Mouse (Mus musculus): ENCODE results near the gene Tuft1. TPM values are rescaled to one million over a fixed set of nuclear protein-coding genes. Genes with fewer than 3 reads are reported as not detected.

Tuft1 gene
- polyA plus RNA-seq, 1 experiment from 2014 or later: 10.9 TPM

- Histone ChIP-seq H3K27ac (replicated peaks) (no peak overlapping the region), H3K27me3 (no peaks in the 10 kb centered on the region), H3K4me1 (replicated peaks) (no peaks in the 10 kb centered on the region), H3K9ac (no peak overlapping the region), H3K4me3 (replicated peaks) (no peak overlapping the region), H3K36me3 (replicated peaks) (peaks cover 22% of the 10 kb centered on the region), H3K9me3 (replicated peaks) (no peaks in the 10 kb centered on the region), H3K4me2 (no peak overlapping the region)
- no peak for ATAC-seq (ENCODE audit: insufficient read depth)
- WGBS (ENCODE audit: insufficient replicate concordance): 70% methylated on average over 3 of the region's 3 CpGs
These were observed 95.5 kb downstream of the Tuft1 start for GRCm38 (mm10) chr3:94563163-94563562.

Other genes starting within 250 kb of the Tuft1 start
- 8.7 and 9.9 TPM in 2 replicates for gene Tdrkh, start 245.6 kb downstream of the Tuft1 start, polyA plus RNA-seq (2015; fragmentation: Nextera tagmentation; extraction: Ambion mirVana)
- 33.0 and 35.5 TPM in 2 replicates for gene Mrpl9, start 215.6 kb downstream of the Tuft1 start, polyA plus RNA-seq (2015; fragmentation: Nextera tagmentation; extraction: Ambion mirVana)
- gene Oaz3, start 215.0 kb downstream of the Tuft1 start, polyA plus RNA-seq (2015; fragmentation: Nextera tagmentation; extraction: Ambion mirVana): 0.17 and 0.44 TPM in 2 replicates
- gene Celf3, start 180.6 kb downstream of the Tuft1 start, polyA plus RNA-seq (2015; fragmentation: Nextera tagmentation; extraction: Ambion mirVana): 0.24 and 0.54 TPM in 2 replicates
- gene Riiad1, start 178.5 kb downstream of the Tuft1 start, polyA plus RNA-seq (2015; fragmentation: Nextera tagmentation; extraction: Ambion mirVana): 0.35 TPM in 1 of 2 replicates, not detected in the other
- gene Snx27, start 76.2 kb downstream of the Tuft1 start, polyA plus RNA-seq (2015; fragmentation: Nextera tagmentation; extraction: Ambion mirVana): 12.0 and 12.1 TPM in 2 replicates
- not detected in 2 replicates for gene Gm10972, start 15.8 kb downstream of the Tuft1 start, polyA plus RNA-seq (2015; fragmentation: Nextera tagmentation; extraction: Ambion mirVana)
- gene Selenbp2, start 34.7 kb upstream of the Tuft1 start, polyA plus RNA-seq (2015; fragmentation: Nextera tagmentation; extraction: Ambion mirVana): 69.0 and 92.7 TPM in 2 replicates
- gene Cgn, start 127.6 kb upstream of the Tuft1 start, polyA plus RNA-seq (2015; fragmentation: Nextera tagmentation; extraction: Ambion mirVana): 11.2 and 14.1 TPM in 2 replicates
- gene Pogz, start 178.7 kb upstream of the Tuft1 start, polyA plus RNA-seq (2015; fragmentation: Nextera tagmentation; extraction: Ambion mirVana): 2.9 and 3.3 TPM in 2 replicates
- 166 and 172 TPM in 2 replicates for gene Psmb4, start 228.1 kb upstream of the Tuft1 start, polyA plus RNA-seq (2015; fragmentation: Nextera tagmentation; extraction: Ambion mirVana)

Data from liver, embryonic 15.5 days (tissue).